Mouse (Mus musculus) thymus, postnatal 25 days (tissue): ENCODE data around the gene Tgm4.

Experiments
- DNase-seq: peaks from one replicate; pipeline ENCODE4 v3.0.0; 2022

Gene Tgm4

DNA sequence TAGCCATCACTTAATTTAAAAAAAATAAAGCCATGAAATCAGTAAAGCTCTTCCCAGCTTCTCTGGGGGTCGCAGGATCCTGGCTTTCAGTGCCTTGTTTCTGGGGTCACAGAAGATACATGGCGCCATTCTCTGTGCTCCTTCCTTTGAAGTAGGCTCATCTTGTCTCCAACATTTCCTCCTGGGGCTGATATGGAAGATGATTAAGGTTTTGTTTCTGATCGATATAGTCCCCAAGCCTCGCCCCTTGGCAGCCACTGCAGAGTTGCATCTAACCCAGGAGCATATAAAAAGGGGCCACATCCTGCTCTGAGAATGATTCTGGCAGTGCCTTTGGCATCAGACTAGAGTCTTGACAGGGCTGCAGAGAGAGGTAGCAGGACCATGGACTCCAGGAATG, at the start of gene Tgm4:
Gene Tgm4, plus strand, starts transcription at position 301 of the 400 bp plus-strand sequence.
- DNase-seq: no peak

DNA sequence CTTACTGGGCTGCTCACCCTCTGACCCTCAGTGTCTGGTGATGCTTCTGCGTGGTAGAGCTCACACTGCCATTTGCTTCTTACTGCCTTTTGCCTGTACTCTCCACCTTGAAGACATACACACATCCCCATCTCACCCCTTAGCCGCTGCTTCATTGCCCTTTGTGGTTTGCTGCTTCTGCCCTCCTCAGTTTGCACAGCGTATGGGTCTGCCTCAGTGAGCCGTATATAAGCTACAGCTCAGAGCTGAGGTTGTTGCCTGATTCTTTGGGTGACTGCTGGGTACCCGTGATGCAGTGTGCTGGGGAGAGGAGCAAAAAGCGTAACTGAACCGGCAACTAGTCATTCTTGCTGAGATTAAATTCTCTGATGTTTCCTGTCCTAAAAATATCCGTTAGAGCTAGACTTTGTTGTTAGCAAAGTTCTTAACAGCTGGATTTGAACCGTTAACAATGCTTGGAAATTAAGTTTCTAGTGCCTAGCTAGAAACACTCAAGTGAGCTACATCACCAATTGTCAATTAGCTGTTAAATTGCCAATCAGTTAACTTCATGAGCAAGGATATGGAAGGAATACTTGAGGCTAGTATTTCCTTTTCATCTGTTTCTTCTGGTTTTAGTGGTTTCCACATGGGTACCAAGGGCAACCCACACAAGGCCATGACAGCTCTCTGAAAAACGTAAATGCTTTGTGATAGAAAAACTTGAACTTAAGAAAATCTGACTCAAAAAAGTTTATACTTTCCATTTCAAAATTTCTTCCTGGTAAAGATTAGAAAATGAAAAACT, 35.9 kb upstream of the Tgm4 start:
- no peak for DNase-seq

DNA sequence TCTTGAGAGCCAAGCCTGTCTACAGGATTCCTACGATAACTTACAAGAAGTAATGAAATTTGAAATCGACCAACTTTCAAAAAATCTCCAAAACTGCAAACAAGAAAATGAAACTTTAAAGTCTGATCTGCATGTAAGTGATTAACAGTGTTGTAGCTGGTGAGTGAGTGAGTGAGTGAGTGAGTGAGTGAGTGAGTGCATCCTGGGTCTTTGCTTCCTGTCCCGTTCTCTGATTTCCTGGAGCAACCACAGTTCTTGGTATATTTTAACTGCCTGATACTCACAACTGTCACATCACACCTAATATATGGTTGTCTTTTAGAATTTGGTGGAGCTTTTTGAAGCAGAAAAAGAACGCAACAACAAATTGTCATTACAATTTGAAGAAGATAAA, 35.3 kb upstream of the Tgm4 start:
- no peak for DNase-seq

DNA sequence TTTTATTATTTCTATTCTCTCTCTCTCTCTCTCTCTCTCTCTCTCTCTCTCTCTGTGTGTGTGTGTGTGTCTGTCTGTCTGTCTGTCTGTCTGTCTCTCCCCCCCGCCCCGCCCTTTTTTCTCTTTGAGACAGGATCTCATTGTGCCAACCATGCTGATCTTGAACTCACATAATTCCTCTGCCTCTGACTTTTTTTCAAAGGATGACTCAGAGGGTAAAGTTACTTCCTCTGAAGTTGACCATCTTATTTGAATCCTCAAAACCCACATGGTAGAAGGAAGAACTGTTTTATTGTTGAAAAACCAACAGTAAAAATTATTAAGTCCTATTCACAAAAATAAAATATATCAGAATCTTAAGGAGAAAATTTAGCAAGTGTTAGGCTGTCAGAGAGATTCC, 29.8 kb upstream of the Tgm4 start:
- no peak for DNase-seq

DNA sequence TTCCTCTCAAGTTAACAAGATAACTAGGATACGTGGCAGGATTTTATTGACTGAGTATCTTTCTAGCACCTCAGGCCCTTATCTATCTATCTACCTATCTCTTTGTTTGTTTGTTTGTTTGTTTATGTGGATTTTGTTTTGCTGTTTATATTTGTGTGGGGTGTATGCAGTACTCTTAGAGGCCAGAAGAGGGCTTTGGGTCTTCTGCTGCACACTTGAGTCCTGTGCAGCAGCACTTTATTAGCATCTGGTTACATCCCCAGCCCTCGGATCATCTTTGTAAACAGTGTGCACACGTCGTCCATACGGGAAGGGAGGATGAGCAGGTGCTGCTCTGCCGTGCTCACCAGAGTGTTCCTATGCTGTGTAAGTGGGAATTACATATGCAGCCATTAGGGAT, 28.5 kb upstream of the Tgm4 start:
- no peak for DNase-seq

DNA sequence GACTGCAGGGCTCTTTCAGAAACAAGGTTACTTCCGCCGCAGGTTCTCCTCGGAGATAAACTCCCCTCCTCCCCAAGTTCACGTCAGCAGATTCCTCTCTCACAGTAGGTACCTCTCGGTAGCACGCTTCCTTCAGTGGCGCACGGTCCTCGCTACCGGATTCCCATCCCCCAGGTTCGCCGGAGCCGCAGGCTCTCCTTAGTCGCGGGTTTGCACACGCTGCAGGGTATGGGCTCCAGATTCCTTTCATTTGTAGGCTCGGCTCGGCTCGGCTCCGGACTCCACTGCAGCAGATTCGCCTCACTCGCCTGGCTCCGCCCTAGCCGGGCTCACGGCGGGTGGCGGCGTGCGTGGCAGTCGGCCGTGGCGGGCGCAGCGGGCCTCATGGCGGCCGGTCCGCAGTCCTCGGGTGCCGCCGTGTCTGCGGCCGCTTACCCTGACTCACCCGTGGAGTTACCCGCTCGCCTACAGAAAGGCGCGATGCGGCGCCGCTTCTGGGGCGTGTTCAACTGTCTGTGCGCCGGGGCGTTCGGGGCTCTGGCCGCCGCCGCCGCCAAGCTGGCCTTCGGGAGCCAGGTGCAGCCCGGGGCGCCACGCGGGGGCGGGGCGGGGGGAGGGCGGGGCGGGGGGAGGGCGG, 13.4 kb upstream of the Tgm4 start, which contains the start of gene Tmem42:
Gene Tmem42, plus strand, starts transcription at position 332 of the 637 bp plus-strand sequence.
- DNase-seq: peak; percentile 88

DNA sequence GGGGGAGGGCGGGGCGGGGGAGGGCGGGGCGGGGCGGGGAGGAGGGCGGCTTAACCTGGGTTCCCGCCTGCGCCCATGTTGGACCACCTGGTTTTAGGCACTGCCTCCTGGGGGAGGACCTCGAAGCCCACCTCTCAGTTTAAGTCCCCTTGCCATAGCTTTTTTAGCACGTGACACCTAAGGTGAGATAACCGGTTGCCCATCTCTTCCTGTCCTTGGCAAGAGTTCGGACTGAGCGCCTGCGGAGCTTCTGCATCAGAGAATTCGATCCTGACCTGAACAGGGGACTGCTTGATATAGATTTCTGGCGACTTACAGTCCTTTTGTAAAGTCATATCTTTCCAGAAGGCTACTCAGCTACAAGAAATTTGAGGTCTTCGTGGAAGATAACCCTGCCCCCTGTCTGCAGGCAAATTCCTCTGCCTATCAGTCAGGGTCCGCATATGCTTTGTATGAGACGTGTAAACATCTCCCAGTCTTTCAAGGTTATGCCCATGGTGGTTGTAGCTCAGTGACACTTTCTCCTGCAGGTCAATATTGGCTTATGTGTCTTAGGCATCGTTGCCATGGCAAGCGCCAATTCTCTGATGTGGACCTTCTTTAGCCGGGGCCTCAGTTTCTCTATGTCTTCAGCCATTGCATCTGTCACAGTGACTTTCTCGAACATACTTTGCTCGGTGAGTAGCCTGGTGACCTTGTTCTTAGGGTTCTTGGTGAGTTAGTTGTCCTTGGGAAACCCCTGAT, 12.7 kb upstream of the Tgm4 start:
- no peak for DNase-seq

DNA sequence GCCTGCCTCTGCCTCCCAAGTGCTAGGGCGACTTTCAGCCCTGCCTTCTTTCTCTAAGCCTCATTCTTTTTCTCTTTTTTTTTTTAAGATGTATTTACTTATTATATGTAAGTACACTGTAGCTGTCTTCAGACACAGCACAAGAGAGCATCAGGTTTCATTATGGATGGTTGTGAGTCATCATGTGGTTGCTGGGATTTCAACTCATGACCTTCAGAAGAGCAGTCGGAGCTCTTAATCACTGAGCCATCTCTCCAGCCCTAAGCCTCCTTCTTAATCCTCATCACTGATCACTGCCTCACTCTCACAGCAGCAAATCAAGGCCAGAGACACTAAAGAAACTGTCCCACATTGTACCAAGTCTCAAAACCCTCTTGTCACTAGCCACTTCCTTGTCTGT, 10.3 kb upstream of the Tgm4 start:
- no peak for DNase-seq

DNA sequence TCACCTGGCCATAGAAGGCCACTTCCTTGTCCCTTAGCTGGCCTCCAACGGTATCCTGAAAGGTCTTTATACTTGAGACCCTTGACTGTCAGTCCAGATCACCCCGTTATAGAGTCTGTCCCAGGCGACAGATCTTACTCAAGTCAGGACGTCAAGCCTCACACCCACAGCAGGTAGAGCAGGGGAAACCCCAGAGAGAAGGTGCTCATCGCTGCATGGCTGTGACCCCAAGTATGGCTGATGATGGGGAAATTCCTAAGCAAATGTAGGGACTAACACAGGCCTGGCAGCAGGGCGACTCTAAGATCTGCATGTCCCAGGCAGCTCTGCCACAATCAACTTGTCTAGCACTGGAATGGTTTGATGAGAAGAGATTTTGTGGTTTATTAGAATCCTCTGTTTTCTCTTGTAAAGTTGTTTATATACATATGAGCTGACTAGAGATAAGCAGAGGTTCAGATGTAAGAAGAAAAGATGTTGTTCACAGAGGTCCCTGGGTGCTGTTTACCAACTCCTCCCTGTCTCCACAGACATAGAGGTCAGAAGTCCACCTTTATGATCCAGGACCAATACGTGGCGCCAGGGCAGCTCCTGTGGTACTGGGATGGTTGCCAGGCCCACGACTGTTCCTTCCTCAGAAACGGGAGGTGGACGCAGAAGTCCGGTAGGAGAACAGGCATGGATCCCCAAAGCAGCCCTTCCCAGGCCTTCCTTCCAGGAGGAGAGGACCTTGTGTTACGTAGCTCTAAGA, 2.9 kb upstream of the Tgm4 start:
- DNase-seq: no peak

DNA sequence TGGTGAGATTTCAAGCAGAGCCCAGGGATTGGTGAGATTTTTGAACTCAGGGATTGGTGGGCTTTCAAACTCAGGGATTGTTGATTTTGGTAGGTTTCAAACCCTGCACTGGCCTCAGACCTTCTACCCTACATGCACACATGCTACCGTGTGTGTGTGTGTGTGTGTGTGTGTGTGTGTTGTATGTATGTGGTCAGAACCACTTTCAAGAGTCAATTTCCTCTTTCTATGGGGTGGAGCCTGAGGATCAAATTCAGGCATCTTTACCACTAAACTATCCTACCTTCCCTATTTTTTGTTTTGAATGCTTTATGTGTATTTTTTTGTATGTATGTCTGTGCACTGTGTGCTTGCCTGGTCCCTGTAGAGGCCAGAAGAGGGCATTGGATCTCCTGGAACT, 13.1 kb downstream of the Tgm4 start:
- no peak for DNase-seq

DNA sequence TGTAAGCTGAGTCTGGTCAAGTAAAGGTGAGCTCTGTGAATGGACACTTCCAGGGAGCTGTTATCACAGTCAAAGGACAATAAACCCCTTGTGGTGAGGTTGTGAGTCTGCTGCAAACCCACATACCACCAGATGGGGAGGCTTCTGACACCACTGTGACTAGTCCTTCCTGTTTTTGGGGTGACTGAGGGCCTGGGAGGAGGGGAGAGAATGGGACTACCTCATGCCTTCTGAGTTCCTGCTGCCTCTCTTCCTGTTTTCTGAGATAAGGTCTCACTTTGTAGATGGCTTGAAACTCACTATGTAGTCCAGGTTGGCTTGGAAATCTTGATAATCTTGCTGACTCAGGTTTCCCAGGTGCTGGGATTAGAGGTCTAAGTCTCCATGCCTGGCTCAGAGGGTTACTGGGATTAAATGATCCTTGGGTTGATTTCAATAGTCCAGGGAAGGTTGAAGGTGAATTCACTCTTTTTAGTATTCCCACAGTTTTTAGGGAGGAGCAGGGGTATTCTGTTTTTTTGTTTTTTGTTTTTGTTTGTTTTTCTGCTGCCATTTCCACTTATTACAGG, 24.3 kb downstream of the Tgm4 start:
- peak; percentile 44 for DNase-seq

DNA sequence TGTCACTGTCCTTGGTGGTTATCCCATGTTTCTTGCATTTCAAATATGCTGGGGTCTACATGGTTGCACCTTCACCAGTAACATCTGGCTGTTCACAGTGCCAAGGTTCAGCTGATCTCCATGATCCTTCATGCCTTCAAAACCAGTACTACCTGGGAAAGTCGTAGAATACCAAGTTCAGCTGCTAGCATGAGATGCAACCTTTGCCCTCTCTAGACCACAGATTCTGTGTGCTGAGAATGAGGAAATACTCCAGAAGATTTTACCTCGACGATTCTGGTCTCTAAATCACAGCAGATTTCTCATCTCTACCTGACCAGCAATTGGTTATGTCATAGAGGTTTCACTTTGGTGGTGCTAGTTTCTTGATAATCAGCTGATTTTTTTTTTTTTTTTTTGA, 25.6 kb downstream of the Tgm4 start:
- no peak for DNase-seq

DNA sequence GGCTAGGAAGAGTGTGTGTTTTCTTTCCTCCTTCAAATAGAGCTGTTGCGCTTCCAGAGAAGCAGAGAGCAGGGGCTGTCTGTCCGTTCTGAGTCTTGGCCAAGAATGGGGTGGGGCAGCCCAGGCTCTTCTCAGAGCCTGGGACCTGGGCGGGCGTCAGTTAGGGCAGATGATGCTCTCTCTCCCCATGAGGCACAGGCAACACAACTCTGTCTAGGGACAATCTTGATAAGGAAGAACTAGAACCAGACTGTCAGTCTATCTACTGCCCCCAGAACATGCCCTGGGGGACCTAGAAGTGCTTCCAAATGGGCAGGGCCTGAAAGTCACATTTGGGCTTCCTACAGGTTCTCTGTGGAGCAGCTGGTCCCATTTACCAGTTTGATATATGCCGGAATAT, 44.6 kb downstream of the Tgm4 start:
- no peak for DNase-seq

DNA sequence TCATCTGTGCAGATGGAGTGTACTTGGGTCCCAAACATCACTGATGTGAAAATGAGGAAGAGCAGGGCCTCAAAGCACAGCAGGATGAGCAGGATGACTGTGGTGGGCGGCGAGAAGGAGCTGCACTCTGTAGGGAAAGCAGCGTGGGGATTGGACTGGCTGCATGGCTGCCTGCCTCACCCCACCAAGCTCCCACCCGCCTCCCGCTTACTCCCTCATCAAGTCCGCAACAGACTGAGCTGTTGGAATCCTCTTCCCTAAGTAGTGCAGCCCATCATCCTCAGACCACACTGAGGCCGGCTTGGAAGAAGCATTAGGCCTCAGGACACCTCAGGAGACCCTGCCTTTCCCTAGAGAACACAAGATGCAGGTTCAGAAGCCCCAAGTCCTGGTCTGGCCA, 45.8 kb downstream of the Tgm4 start:
- DNase-seq: no peak

DNA sequence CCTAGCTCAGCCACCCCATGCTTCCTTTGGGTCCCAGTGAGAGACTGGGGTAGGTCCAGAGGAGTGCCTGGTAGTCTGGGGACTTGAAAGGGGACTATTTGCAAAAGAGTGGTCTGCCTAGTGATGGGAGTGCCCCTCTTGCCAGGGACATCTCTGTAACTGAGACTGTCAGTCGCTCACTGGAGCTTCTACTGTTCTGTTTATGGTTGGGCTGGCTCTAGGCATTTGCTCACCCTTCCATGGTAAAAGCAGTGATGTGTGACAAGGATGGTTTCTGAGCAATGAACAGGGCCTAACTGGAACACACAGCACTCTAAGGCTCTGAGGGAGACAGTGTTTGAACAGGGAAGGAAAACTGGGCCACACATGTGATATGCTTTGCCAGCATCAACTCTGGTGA, 46.3 kb downstream of the Tgm4 start:
- DNase-seq: no peak

DNA sequence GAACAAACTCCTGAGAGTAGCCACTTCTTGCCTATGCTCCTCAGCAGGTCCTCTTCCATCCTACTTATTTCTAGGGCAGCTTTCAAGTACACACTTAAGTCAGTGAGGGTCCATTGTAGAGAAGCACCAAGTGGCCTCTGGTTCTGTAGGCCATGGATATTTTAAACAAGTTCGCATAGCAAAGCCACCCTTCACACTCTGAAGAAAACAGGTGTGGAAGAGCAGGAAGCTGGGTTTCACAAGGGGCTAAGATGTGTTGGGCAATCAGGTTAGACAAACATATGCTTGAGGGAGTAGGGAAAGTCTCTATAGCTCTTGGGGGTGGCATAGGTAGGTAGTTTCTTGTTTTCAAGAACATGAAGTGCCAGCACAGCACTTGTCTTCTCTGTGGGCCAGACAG, 50.8 kb downstream of the Tgm4 start:
- DNase-seq: no peak

DNA sequence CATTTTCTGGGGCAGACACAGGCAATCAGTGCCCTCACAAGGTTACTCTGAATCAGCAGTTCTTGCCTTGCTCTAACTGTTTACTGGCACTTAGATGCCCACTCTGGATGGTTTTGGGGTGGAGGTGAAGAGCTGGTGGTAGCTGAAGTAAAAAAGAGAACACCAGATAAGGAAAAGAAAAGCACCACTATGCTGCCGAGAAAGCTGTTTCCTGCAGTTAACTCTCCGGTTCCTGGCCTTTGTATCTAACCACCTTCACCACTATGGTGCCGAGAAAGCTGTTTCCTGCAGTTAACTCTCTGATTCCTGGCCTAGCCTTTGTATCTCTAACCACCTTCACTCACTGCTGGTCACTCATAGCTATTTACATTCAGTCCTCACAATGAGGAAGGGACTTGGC, 53.0 kb downstream of the Tgm4 start:
- peak; percentile 3 for DNase-seq

DNA sequence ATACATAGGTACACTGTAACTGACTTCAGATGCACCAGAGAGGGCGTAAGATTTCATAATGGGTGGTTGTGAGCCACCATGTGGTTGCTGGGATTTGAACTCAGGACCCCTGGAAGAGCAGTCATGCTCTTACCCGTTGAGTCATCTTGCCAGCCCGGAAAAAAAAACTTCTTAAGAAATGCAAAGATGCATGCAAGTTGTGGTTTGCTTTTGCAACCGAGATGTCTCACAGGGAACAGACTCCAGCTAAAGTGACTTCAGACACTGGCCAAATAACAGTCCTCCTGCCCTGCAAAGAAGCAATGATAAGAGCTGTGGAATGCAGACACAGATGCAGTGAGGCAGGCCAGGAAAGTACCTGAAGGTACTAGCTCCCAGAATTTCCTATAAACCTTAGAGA, 56.3 kb downstream of the Tgm4 start:
- no peak for DNase-seq

DNA sequence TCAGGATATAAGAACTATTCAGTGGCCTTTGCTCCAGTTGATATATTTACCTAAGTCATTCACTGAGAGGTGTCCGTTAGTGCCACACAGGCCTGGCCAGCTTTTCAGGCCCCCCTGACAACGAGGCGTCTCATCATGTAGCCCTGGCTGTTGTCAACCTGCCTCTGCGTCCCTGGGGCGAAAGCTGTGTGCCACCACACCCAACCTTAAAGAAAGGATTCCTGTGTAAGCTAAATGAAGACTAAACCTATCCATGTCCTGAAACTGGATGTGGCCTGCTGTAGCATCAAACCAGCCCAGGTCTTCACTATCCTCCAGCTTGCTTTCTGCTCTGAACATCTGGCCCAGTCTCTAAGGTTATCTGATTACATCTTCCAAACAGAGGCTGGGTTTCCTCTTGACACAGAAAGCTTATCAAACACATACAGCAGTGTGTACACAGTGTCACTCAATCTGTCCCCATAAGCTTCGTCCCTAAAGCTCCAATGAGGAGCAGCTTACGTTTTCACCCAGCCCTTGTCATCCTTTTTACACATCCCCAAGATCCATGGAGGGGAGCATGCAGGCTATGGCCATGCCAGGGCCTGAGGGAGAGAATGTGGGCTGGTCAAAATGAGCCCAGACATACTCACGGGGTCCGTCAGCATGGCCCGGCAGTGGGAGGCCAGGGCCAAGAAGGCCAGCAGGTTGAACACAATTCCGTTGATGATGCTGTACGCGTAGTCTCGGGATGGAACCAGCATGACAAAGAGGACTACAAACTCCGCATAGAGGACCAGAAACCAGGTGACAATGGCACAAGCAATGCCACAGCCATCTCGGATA, 65.3 kb downstream of the Tgm4 start:
- no peak for DNase-seq

DNA sequence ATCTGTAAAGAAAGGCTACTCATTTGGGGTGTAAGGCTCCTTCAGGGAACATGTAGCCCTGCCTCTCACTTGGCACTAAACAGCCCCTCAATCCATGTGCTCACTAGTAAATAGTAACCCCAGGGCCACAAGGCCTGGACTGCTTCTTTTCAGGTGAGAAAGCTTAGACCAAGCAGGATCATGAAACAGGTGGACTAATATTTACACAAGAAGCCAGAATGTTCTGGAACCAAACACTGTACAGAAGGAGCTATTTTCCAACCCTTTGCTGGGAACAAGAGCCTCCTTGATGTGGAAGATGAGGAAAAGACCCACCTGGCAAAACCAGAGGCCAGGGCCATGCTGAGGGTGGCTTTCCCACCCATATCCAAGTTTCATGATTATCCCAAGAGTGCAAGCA, 68.9 kb downstream of the Tgm4 start:
- DNase-seq: no peak

DNA sequence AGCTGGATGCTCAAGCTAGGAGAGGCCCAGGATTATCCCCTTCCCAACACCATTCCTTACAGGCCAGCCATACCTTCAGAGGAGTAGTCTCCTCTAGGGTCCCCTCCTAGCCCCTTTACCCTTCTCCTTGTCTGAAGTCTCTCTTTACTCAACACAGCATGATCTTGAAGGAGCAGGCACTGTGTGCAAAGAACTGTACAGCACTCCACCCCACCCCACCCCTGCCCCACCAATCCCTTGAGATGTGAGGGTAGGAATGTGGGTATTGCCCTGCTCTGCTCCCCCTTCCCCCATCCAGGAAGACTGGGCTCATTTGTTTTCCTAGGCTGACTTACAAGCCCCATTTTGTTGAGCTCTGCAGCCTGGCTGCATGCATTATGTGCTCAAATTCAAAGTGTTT, 69.8 kb downstream of the Tgm4 start:
- no peak for DNase-seq

DNA sequence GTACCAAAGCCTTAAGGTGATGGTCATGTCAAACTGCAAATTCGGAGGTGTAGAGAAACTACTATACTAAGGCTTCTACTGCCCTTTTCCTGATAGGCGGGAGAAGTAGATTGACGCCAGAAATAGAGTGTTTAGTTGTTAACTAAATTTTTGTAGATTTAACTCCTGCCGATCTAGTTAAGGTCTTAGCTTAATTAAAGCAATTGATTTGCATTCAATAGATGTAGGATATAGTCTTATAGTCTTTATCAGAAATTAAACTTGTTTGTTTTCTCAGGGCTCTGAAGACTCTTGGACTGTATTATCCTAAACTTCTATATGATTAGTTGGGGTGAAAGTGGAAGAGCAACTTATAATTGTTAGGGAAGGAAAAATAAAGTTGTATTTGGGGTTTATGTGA, 72.7 kb downstream of the Tgm4 start:
- no peak for DNase-seq
